Mouse (Mus musculus): ENCODE results near the gene Gorab.

The Gorab gene

GRCm38 (mm10) chr1:163356167-163356566 is 47.3 kb downstream of the Gorab start:
- no peak for DNase-seq (ENCODE audit: low spot score)

GRCm38 (mm10) chr1:163355626-163356156 is 47.8 kb downstream of the Gorab start:
- DNase-seq (ENCODE audit: low spot score), result no peak

- DNase-seq (ENCODE audit: low spot score), result no peak
Measured at GRCm38 (mm10) chr1:163350988-163351387, 52.5 kb downstream of the Gorab start.

GRCm38 (mm10) chr1:163345541-163345940 is 57.9 kb downstream of the Gorab start:
- DNase-seq (ENCODE audit: low spot score), result no peak

GRCm38 (mm10) chr1:163344931-163345330 is 58.5 kb downstream of the Gorab start:
- no peak for DNase-seq (ENCODE audit: low spot score)

GRCm38 (mm10) chr1:163339219-163339561 is 64.3 kb downstream of the Gorab start:
- DNase-seq (ENCODE audit: low spot score), result no peak

- DNase-seq (ENCODE audit: low spot score), result no peak
Measured at GRCm38 (mm10) chr1:163338525-163339218, 64.8 kb downstream of the Gorab start.

- DNase-seq (ENCODE audit: low spot score), result no peak
Measured at GRCm38 (mm10) chr1:163337821-163338220, 65.6 kb downstream of the Gorab start.
